Mouse (Mus musculus) midbrain, embryonic 14.5 days (tissue): ENCODE measurements around the gene Ercc2. TPM values are rescaled to one million over a fixed set of nuclear protein-coding genes. Genes with fewer than 3 reads are reported as not detected.

Source experiments
- ATAC-seq: fragments of 200-750 bp; cut with Nextera tagmentation; 2 replicates; pipeline ENCODE4 v1.8.0; 2017; ENCODE audit warnings: moderate number of reproducible peaks, moderate library complexity; ENCODE audit not compliant: low FRiP score, low TSS enrichment
- DNase-seq: peaks from one replicate; pipeline ENCODE4 v3.0.0-alpha.2; 2015
- H3K27ac ChIP-seq: fragments of 300-500 bp; sonication (generic); replicated peaks from 2 replicates; pipeline ENCODE4 v1.5.1; 2014; ENCODE audit warnings: mild to moderate bottlenecking, low read depth, low read length, moderate library complexity
- H3K27me3 ChIP-seq: fragments of 300-500 bp; sonication (generic); 2 replicates; pipeline ENCODE4 v1.6.1; 2014; ENCODE audit warnings: low read length, control low read depth, mixed read lengths; ENCODE audit not compliant: control insufficient read depth, insufficient read depth
- H3K36me3 ChIP-seq: fragments of 300-500 bp; sonication (generic); 2 replicates; pipeline ENCODE4 v1.6.1; 2014; ENCODE audit warnings: low read length, control low read depth; ENCODE audit not compliant: control insufficient read depth, insufficient read depth
- H3K4me1 ChIP-seq: fragments of 300-500 bp; sonication (generic); 2 replicates; pipeline ENCODE4 v1.6.1; 2014; ENCODE audit warnings: mild to moderate bottlenecking, antibody characterized with exemption, low read length, control low read depth; ENCODE audit not compliant: control insufficient read depth, insufficient read depth
- H3K4me2 ChIP-seq: fragments of 300-500 bp; sonication (generic); 2 replicates; pipeline ENCODE4 v1.6.1; 2014; ENCODE audit warnings: mild to moderate bottlenecking, low read length, moderate library complexity
- H3K4me3 ChIP-seq: fragments of 300-500 bp; sonication (generic); replicated peaks from 2 replicates; pipeline ENCODE4 v1.5.1; 2014; ENCODE audit warnings: low read depth, low read length
- H3K9ac ChIP-seq: fragments of 300-500 bp; sonication (generic); replicated peaks from 2 replicates; pipeline ENCODE4 v1.6.1; 2014; ENCODE audit warnings: mild to moderate bottlenecking, low read length, moderate library complexity
- H3K9me3 ChIP-seq: fragments of 300-500 bp; sonication (generic); 2 replicates; pipeline ENCODE4 v1.6.1; 2016; ENCODE audit warnings: low read length, control low read depth, mixed read lengths; ENCODE audit not compliant: control insufficient read depth
- WGBS: fragments of 180-500 bp; shearing (Covaris S2); extraction: QIAGEN DNeasy Blood & Tissue Kit; methylation state at CpG from one replicate; pipeline ENCODE4 v1.1.7; 2014; 5-methylcytosine and 5-hydroxymethylcytosine counted together
- polyA plus RNA-seq: library from polyadenylated mRNA; unstranded; fragments of >200 nt; fragmentation: Nextera tagmentation; extraction: Ambion mirVana; gene quantifications from 2 replicates; pipeline ENCODE4 v1.2.1, GENCODE M21; 2014

The Ercc2 gene
- polyA plus RNA-seq, 1 experiment from 2014 or later, result 21.6 TPM

DNA sequence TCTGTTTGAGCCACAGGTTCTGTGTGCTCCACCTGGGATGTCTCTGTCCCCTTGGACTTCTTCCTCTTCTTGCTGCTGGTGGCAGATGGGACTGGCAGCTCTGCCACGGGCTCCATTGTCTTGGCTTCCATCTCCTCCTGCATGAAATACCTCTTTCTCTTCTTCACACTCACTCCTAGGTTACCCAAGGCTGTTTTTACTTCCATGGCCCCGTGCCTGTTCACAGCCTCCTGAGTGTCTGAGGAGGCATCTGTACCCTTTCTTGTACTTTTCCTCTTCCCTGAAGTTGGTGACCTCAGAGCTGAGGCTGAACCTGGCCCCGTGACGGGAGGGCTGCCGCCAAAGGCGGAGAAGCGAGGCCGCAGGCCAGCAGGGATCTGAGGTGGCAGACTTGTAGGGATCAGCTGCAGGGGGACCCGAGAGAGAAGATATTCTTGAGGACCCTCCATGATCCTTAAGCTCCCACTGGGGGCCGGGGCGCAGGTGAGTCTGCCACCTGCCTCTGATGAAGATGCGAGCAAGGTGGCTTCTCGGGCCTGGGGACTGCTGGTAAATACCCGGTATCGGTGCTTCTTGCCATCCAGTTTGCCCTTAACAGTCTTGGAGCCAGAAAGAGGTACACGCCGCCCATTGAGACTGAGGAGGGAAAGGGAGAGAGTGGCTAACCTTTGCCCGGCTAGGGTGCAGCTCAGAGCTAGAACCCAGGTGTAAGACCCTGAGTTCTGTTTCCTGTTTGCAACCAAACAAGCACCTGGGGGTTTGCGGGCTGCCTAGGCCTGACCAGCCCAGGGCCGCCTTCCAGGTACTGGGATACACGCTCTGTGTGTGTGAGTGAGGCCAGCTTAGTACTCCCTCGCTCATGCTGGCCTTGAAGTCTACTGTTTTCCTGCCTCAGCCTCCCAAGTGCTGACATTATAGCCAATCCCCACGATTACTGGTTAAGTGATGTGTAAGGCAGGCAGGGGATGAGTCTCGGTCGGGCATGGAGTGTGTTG, 24.1 kb upstream of the Ercc2 start:
- peak overlapping the region; percentile 97 for H3K4me2 ChIP-seq
- H3K27me3 ChIP-seq, result 0 out of 2 replicates have a peak, but pooled peaks cover 6% of the 10 kb centered on the region
- H3K27ac ChIP-seq, result no peak overlapping the region
- peak overlapping the region; percentile 70 for H3K4me3 ChIP-seq
- H3K4me1 ChIP-seq, result peaks cover 26% of the 10 kb centered on the region
- WGBS, result 93% methylated on average over 25 of the region's 25 CpGs
- no peak for DNase-seq
- ATAC-seq, result no peak
- no peaks in the 10 kb centered on the region for H3K9me3 ChIP-seq
- peaks cover 40% of the 10 kb centered on the region for H3K36me3 ChIP-seq
- H3K9ac ChIP-seq, result no peak overlapping the region; the same call in 1 of the 2 replicates

DNA sequence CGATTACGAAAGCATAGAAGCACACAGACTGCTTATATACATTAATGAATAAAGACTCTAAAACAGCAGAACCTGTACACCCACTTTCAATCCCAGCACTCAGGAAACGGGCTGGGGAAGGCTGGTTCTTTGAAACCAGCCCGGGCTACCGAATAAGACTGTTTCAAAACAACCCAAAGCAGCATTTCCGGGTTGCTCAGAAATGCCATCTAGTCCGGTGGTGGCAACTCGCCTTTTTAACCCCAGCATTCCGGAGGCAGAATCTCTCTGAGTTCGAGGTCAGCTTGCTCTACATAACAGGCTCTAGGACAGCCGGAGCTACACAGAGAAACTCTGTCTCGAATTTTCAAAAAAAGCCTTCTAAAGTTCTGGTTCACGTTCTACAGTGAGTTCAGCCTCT, 23.2 kb upstream of the Ercc2 start:
- Histone ChIP-seq H3K9ac (peak overlapping the region; percentile 59), H3K4me1 (peaks cover 26% of the 10 kb centered on the region), H3K4me3 (peak overlapping the region; percentile 70), H3K9me3 (no peaks in the 10 kb centered on the region), H3K27ac (no peak overlapping the region), H3K4me2 (peak overlapping the region; percentile 97), H3K36me3 (peaks cover 31% of the 10 kb centered on the region), H3K27me3 (0 out of 2 replicates have a peak, but pooled peaks cover 6% of the 10 kb centered on the region)
- 25% methylated on average over 13 of the region's 13 CpGs for WGBS
- DNase-seq (no peak), ATAC-seq (no peak)

DNA sequence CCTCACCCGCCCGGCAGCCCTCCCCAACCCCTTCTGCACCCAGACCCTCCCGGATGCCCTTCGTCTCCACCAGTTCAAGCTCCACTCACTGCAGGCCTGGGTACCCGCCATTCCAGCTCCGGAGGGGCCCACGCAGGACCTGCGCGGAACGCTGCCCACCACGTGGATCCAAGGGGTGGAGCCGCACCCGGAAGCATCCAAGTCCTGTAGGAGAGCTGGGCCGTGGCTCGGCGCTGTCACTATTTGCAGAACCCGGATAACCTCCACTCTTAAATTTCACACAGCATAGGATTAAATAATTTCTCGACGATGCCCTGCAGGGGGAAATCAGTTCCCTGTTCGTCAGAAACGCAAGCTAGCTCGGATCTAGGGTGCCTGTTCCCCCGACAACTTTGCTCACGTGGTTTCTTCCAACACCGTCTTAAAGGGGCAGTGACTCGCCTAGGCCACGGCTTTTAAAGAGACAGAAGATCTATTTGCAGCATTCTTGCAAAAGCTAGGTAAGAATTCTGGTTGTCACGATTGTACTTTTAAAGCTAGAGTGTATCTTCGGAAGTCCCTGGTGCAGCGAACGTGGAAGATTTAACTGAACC, 22.4 kb upstream of the Ercc2 start, which contains the start of the genes Cd3eap and Ppp1r13l:
Gene Cd3eap, minus strand, starts transcription at position 185 of the 593 bp plus-strand sequence.
Gene Ppp1r13l, plus strand, starts transcription at position 451 of the 593 bp plus-strand sequence.
- Histone ChIP-seq H3K4me2 (peak within 1 kb of the TSS; percentile 97), H3K9me3 (no peaks in the 10 kb centered on the region), H3K9ac (peak within 1 kb of the TSS; percentile 59), H3K27ac (no peak within 1 kb of the TSS; the same call in 1 of the 2 replicates), H3K4me1 (peaks cover 26% of the 10 kb centered on the region), H3K27me3 (0 out of 2 replicates have a peak, but pooled peaks cover 6% of the 10 kb centered on the region), H3K36me3 (peaks cover 27% of the 10 kb centered on the region), H3K4me3 (peak within 1 kb of the TSS; percentile 70)
- ATAC-seq (peak; percentile 84), DNase-seq (peak; percentile 91)
- WGBS, result under 1% methylated on average over 31 of the region's 31 CpGs

DNA sequence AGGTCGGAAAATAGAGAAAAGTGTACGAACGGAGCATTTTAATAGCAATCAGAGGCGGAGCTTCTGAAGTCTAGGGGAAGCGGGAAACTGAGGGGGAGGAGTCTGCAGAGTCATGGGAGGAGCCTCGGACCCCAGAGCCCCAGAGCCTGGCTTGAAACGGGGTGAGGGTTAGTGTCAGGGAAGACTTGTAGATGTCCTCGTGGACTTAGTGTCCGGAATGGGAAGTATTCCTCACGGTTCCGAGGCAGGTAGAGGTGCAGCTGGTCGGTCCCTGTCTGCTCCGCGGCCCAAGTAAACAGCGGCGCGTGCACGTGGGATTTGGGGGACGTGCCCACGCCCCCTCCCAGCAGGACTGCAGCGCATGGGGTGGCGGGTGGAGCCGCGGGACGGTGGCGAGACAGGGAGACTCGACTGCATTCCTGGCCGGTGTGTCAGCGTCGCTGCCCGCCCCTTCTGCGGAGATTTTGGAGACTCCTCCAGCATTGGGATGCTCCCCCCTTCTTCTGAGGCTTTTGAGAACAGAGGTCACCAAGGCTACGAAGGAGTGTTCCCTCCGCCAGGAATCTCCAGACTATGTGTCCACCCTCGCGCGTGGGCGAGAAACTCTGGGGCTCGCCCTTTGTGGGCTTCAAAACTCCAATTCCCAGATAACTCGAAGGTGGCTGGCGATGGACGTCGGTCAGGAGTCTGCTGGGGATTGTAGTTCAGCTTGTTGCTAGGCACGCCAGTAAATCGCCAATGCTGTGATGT, 21.7 kb upstream of the Ercc2 start:
- H3K9me3 ChIP-seq, result no peaks in the 10 kb centered on the region
- H3K4me1 ChIP-seq, result peaks cover 26% of the 10 kb centered on the region
- DNase-seq (peak; percentile 76), ATAC-seq (peak; percentile 55)
- peak overlapping the region; percentile 59; the same call in 1 of the 2 replicates for H3K9ac ChIP-seq
- H3K4me2 ChIP-seq, result peak overlapping the region; percentile 97
- no peak overlapping the region for H3K27ac ChIP-seq
- 0 out of 2 replicates have a peak, but pooled peaks cover 6% of the 10 kb centered on the region for H3K27me3 ChIP-seq
- WGBS, result under 1% methylated on average over 45 of the region's 45 CpGs
- H3K4me3 ChIP-seq, result peak overlapping the region; percentile 70
- peaks cover 21% of the 10 kb centered on the region for H3K36me3 ChIP-seq

DNA sequence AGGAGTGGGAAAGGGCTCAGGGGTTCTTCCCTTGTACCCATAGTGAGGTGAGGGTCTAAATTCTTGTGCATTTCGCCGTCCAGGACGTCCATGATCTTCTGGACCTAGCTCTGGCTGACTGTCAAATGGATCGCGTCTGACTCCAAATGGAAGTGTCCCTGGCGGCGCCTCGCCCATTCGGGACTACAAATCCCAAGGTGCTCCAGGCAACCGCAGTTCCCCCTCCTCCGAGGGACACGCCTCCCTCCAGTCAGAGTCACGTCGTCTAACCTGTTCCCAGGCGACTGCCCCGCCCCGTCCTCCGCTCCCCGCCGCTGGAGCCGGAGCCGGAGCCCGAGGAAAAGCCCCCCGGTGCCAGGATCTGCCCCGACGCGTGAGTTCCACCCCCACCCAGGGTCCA, 20.9 kb upstream of the Ercc2 start:
- ATAC-seq (peak; percentile 59), DNase-seq (peak; percentile 89)
- Histone ChIP-seq H3K4me2 (peak overlapping the region; percentile 97), H3K4me3 (peak overlapping the region; percentile 70), H3K4me1 (peaks cover 26% of the 10 kb centered on the region), H3K27ac (no peak overlapping the region), H3K27me3 (0 out of 2 replicates have a peak, but pooled peaks cover 6% of the 10 kb centered on the region), H3K36me3 (peaks cover 16% of the 10 kb centered on the region), H3K9ac (peak overlapping the region; percentile 38; the same call in 1 of the 2 replicates), H3K9me3 (no peaks in the 10 kb centered on the region)
- WGBS, result under 1% methylated on average over 27 of the region's 27 CpGs

DNA sequence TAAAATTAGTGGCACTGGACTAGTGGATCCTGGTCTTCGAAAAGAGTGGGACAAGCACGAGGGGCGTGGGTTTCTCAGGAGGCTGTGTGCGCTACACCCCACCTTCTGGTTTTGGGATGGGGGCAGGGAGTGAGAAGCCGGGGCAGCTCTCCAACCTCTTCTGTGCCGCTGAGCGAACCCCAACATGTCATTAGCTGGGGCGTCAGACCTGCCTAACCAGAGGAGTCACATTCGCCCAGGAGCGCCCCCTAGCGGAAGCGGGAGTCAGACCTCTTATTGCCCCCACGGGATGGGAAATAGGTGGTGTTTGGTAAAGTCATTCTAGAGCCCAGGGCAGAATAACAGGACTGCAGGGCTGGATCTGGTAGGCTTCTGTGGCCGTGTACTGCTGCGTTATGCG, 20.1 kb upstream of the Ercc2 start:
- DNase-seq, result peak; percentile 69
- ATAC-seq, result no peak
- H3K9ac ChIP-seq, result no peak overlapping the region
- peaks cover 26% of the 10 kb centered on the region for H3K4me1 ChIP-seq
- WGBS, result 13% methylated on average over 16 of the region's 16 CpGs
- H3K4me3 ChIP-seq, result peak overlapping the region; percentile 70
- no peaks in the 10 kb centered on the region for H3K9me3 ChIP-seq
- H3K36me3 ChIP-seq, result peaks cover 8% of the 10 kb centered on the region
- peak overlapping the region; percentile 97 for H3K4me2 ChIP-seq
- 0 out of 2 replicates have a peak, but pooled peaks cover 6% of the 10 kb centered on the region for H3K27me3 ChIP-seq
- no peak overlapping the region for H3K27ac ChIP-seq

GRCm38 (mm10) chr7:19362276-19362675, 19.5 kb upstream of the Ercc2 start:
- Histone ChIP-seq H3K9ac (no peak overlapping the region), H3K27ac (no peak overlapping the region), H3K27me3 (0 out of 2 replicates have a peak, but pooled peaks cover 6% of the 10 kb centered on the region), H3K4me1 (peaks cover 26% of the 10 kb centered on the region), H3K4me2 (peak overlapping the region; percentile 97), H3K4me3 (no peak overlapping the region), H3K36me3 (peaks cover 3% of the 10 kb centered on the region), H3K9me3 (no peaks in the 10 kb centered on the region)
- DNase-seq (no peak), ATAC-seq (no peak)
- 16% methylated on average over 4 of the region's 4 CpGs for whole genome bisulfite sequencing

DNA sequence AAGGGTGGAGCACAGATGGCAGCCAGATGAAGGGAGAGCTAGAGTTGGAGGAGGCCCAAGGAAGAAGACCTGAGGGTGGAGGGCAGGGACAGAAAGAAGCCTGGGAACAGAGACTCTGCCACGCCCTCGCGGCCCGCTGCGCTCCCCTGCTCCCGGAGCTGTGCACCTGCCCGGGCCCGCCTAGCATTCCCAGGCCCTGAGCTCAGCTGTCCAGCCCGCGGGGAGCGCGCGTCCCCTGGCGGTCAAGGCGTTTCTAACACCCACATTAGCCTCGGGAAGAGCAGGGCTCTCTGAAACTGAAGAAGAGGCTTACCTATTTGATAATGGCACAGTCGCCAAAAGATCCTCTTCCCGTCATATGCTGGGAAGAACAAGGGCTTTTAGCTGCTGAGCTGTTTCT, 17.9 kb upstream of the Ercc2 start:
- no peak for ATAC-seq
- 4% methylated on average over 18 of the region's 18 CpGs for WGBS

More for the DNA sequence above, 17.9 kb upstream of the Ercc2 start:
- DNase-seq, result peak; percentile 65
- H3K4me1 ChIP-seq, result peaks cover 19% of the 10 kb centered on the region
- H3K27me3 ChIP-seq, result 0 out of 2 replicates have a peak, but pooled peaks cover 6% of the 10 kb centered on the region
- H3K9me3 ChIP-seq, result no peaks in the 10 kb centered on the region
- no peak overlapping the region for H3K4me3 ChIP-seq
- no peak overlapping the region for H3K4me2 ChIP-seq
- H3K36me3 ChIP-seq, result no peaks in the 10 kb centered on the region
- no peak overlapping the region for H3K27ac ChIP-seq
- H3K9ac ChIP-seq, result no peak overlapping the region
